Mouse (Mus musculus) brain, embryonic 14.5 days (tissue): ENCODE measurements at regions not wholly inside any gene's neighbourhood (a gene's known extent, or its start where the extent isn't known, plus 50 kb on each side); places are given as distances from the start of the nearest gene placed in this dataset.

ENCODE experiments used
- CTCF ChIP-seq: fragments of 200-500 bp; IDR thresholded peaks from 2 replicates; pipeline ENCODE4 v1.5.1; 2012; ENCODE audit warnings: inconsistent platforms, mild to moderate bottlenecking, moderate library complexity, borderline replicate concordance; ENCODE audit not compliant: insufficient read depth, insufficient read length; ENCODE audit errors: extremely low read depth
- POLR2A ChIP-seq: fragments of 200-500 bp; IDR thresholded peaks from 2 replicates; pipeline ENCODE4 v1.6.1; 2012; ENCODE audit warnings: mild to moderate bottlenecking, inconsistent platforms, borderline replicate concordance; ENCODE audit not compliant: poor library complexity, insufficient read depth, insufficient read length, severe bottlenecking; ENCODE audit errors: extremely low read depth

DNA sequence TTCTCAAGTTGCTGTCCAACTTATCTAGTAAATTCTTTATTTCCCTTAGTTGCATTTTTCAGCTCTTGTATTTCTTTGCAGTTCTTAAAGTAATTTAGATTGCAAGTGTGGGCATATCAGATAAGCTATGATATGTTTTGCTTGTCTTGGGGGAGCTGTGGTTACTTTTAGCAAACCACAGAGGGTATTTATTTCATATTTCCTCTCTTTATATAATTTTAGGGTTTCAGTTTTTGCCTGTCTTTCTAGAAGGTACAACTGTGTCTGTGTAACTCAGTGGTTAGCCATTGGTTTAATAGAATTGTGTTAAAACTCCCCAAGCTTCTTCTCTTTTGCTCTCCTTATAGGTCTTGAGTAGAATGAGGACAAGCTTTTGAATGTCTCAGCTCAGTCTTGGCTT lies 109.7 kb upstream of the Sp4 start:
- no peak for TF ChIP-seq POLR2A
- no peak for TF ChIP-seq CTCF
